9 mouse cellular contexts compared by ENCODE assay signal in the genomic region with DNA sequence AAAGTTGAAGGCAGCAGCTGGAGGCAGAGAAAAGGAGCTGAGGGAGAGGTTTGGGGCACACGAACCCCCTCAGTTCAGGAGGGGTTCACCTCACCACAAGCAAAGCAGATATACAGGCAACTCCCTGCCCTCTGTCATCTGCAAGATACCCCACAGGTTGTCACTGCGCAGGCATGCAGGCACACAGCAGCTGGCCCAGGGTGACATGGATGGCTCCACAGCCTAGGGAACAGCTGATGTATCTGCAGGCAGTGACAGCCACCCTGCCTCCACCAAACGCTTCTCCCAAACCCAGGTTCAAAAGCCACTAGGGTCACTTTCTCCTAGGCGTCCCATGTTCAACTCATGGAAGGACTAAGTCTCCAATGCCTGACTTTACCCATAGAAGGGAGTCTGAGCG. TPM values are rescaled to one million over a fixed set of nuclear protein-coding genes. Genes with fewer than 3 reads are reported as not detected.
A peak's percentile ranks its signal among the peaks of the same experiment; 100 is the strongest.
DNase-seq lines count a peak whose midpoint lies in the region; ATAC-seq lines count a peak whose summit lies in the region.
"Had no signal": no experiment of that assay in that cellular context is flagged by ENCODE, and none has a peak within 500 bp of the region (broad histone marks: within the 10 kb centered on the region; RNA-seq: fewer than 3 reads in every experiment).

No protein-coding gene starts in this region.

- H3K4me2 ChIP-seq in kidney, embryonic 14.5 days (replicated peaks; ENCODE audit: low read depth, low read length), result peak overlapping the region; percentile 97
- H3K4me2 ChIP-seq in embryonic facial prominence, embryonic 11.5 days (ENCODE audit: low read depth, low read length), result peak overlapping the region; percentile 99
- 0 out of 2 replicates have a peak overlapping the region, but pooled peaks have one; percentile 69 for H3K4me2 ChIP-seq in liver, embryonic 13.5 days

- H3K36me3 ChIP-seq in kidney, embryonic 14.5 days (ENCODE audit: control insufficient read depth, insufficient read depth, low read length), result no peaks in the 10 kb centered on the region
- H3K36me3 ChIP-seq in embryonic facial prominence, embryonic 11.5 days (replicated peaks; ENCODE audit: control insufficient read depth, insufficient read depth, low read depth, low read length), result no peaks in the 10 kb centered on the region
- H3K36me3 ChIP-seq in hindbrain, embryonic 10.5 days, result no peaks in the 10 kb centered on the region
- no peaks in the 10 kb centered on the region for H3K36me3 ChIP-seq in liver, embryonic 13.5 days

- no peak overlapping the region for H3K9ac ChIP-seq in kidney, embryonic 14.5 days (ENCODE audit: low read depth, low read length)
- no peak overlapping the region for H3K9ac ChIP-seq in embryonic facial prominence, embryonic 11.5 days (replicated peaks; ENCODE audit: low read length)
- H3K9ac ChIP-seq in liver, embryonic 13.5 days, result no peak overlapping the region

- peak overlapping the region; percentile 69 for H3K4me3 ChIP-seq in kidney, embryonic 14.5 days (ENCODE audit: low read length)
- H3K4me3 ChIP-seq in embryonic facial prominence, embryonic 11.5 days (ENCODE audit: low read depth, low read length), result peak overlapping the region; percentile 69
- H3K4me3 ChIP-seq in hindbrain, embryonic 10.5 days, result peak overlapping the region; percentile 78
- H3K4me3 ChIP-seq in liver, embryonic 13.5 days (replicated peaks), result no peak overlapping the region

- no peaks in the 10 kb centered on the region for H3K9me3 ChIP-seq in kidney, embryonic 14.5 days (ENCODE audit: control insufficient read depth, low read length)
- no peaks in the 10 kb centered on the region for H3K9me3 ChIP-seq in embryonic facial prominence, embryonic 11.5 days (replicated peaks; ENCODE audit: control insufficient read depth, low read length)
- no peaks in the 10 kb centered on the region for H3K9me3 ChIP-seq in hindbrain, embryonic 10.5 days
- H3K9me3 ChIP-seq in liver, embryonic 13.5 days (replicated peaks), result no peaks in the 10 kb centered on the region

- H3K4me1 ChIP-seq in kidney, embryonic 14.5 days (ENCODE audit: control insufficient read depth, insufficient read depth, low read length), result peaks cover 25% of the 10 kb centered on the region
- H3K4me1 ChIP-seq in embryonic facial prominence, embryonic 11.5 days (ENCODE audit: control insufficient read depth, insufficient read depth, low read length), result peaks cover 8% of the 10 kb centered on the region; the same call in 1 of the 2 replicates
- peaks cover 75% of the 10 kb centered on the region for H3K4me1 ChIP-seq in hindbrain, embryonic 10.5 days (replicated peaks)
- H3K4me1 ChIP-seq in liver, embryonic 13.5 days (replicated peaks), result peaks cover 11% of the 10 kb centered on the region

- WGBS in kidney, embryonic 14.5 days, result 49% methylated on average over 5 of the region's 5 CpGs
- WGBS in embryonic facial prominence, embryonic 11.5 days, result 54% methylated on average over 5 of the region's 5 CpGs
- WGBS in hindbrain, embryonic 10.5 days, result 47% methylated on average over 5 of the region's 5 CpGs
- 43% methylated on average over 5 of the region's 5 CpGs for WGBS in liver, embryonic 13.5 days (ENCODE audit: insufficient replicate concordance)

- no peak overlapping the region for H3K27ac ChIP-seq in kidney, embryonic 14.5 days (ENCODE audit: low read depth, low read length)
- H3K27ac ChIP-seq in embryonic facial prominence, embryonic 11.5 days (replicated peaks; ENCODE audit: low read depth, low read length), result no peak overlapping the region
- peak overlapping the region; percentile 88; the same call in 1 of the 2 replicates for H3K27ac ChIP-seq in hindbrain, embryonic 10.5 days
- no peak overlapping the region for H3K27ac ChIP-seq in liver, embryonic 13.5 days

- ATAC-seq in kidney, embryonic 14.5 days (ENCODE audit: low FRiP score, low TSS enrichment), result no peak
- ATAC-seq in embryonic facial prominence, embryonic 11.5 days (replicated peaks; ENCODE audit: insufficient number of reproducible peaks, low FRiP score, low TSS enrichment, low read depth), result no peak
- no peak for ATAC-seq in liver, embryonic 13.5 days (ENCODE audit: low read depth)

- H3K27me3 ChIP-seq in kidney, embryonic 14.5 days (ENCODE audit: control insufficient read depth, insufficient read depth, low read length), result peaks cover 10% of the 10 kb centered on the region; the same call in 1 of the 2 replicates
- 0 out of 2 replicates have a peak, but pooled peaks cover 6% of the 10 kb centered on the region for H3K27me3 ChIP-seq in embryonic facial prominence, embryonic 11.5 days (ENCODE audit: control insufficient read depth, insufficient read depth, low read length)
- peaks cover 82% of the 10 kb centered on the region for H3K27me3 ChIP-seq in hindbrain, embryonic 10.5 days (ENCODE audit: insufficient read depth, poor library complexity, severe bottlenecking)
- peaks cover 93% of the 10 kb centered on the region for H3K27me3 ChIP-seq in liver, embryonic 13.5 days

- DNase-seq in kidney, postnatal 36 days, result no peak
- DNase-seq in embryonic facial prominence, embryonic 11.5 days (ENCODE audit: low spot score), result no peak
- no peak for DNase-seq in hindbrain, embryonic 10.5 days (ENCODE audit: low spot score)
- no peak for DNase-seq in liver, embryonic 13.5 days
- DNase-seq in urinary bladder, postnatal 36 days (ENCODE audit: low spot score in 2 of 2), result no peak
- DNase-seq in cerebellum, adult 18-20 months, result no peak
- no peak for DNase-seq in adrenal gland, postnatal 25 days
- DNase-seq: layer of hippocampus, postnatal 36 days had no signal

RNA-seq across cellular contexts. Expression of gene Atoh8, which starts 2.5 kb away (rescaled TPM):
- 13.3 and 14.2 TPM in 2 replicates for polyA plus RNA-seq in kidney, embryonic 14.5 days (2014; fragmentation: Nextera tagmentation; extraction: Ambion mirVana)
- polyA plus RNA-seq in embryonic facial prominence, embryonic 11.5 days (2014; fragmentation: Nextera tagmentation; extraction: Ambion mirVana), result 10.2 and 11.3 TPM in 2 replicates
- 15.9 and 16.6 TPM in 2 replicates for polyA plus RNA-seq in hindbrain, embryonic 10.5 days (2016; fragmentation: Nextera tagmentation; extraction: Ambion mirVana)
- 0.86 and 1.1 TPM in 2 replicates for polyA plus RNA-seq in liver, embryonic 13.5 days (2015; fragmentation: Nextera tagmentation; extraction: Ambion mirVana)
- total RNA-seq in adrenal gland, postnatal 25 days (2021), result 2.2 and 3.3 TPM in 2 replicates
